Mouse (Mus musculus): ENCODE data around the gene Eda. TPM values are rescaled to one million over a fixed set of nuclear protein-coding genes. Genes with fewer than 3 reads are reported as not detected.
"Not testable (repeated sequence)": the region's sequence is repeated elsewhere in the genome, so short reads cannot be mapped to it uniquely, and the experiment has no call there.

Eda gene
- polyA plus RNA-seq, 1 experiment from 2014 or later, result 3.6 TPM

- WGBS, result 30% methylated on average over 6 of the region's 6 CpGs
Observed at GRCm38 (mm10) chrX:100392304-100392703, 416.9 kb downstream of the Eda start.

DNA sequence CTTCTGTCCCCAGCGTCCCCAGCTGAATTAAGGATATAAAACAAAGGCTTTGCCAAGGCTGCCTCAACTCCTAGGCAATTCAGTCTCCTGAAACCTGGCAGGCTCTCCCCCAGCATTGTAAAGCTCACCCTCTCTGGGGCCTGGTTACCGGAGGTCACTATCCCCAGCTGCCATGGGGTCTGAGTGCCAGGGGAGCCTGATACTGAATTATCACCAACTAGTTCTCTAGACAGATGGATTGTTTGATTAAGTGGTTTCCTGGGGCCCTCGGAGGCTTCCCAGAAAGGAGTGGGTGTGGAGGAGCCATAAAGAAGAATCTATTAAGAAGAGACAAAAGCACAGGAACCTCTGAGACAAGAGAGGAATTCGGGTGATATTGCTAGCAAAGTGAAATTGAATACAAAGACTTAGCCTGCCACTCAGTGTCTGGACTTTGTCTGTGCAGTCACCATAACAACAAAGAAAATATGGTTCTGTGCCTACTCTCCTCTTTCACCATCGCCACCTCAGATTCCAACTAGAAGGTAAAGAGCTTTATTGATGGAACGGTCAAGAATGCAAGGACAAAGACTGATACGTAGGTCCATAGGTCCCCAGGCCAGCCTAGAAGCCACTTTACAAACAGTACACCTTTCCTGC lies 418.9 kb downstream of the Eda start:
- H3K36me3 ChIP-seq (ENCODE audit: control insufficient read depth, insufficient read depth, low read length), result no peaks in the 10 kb centered on the region
- no peaks in the 10 kb centered on the region for H3K9me3 ChIP-seq (ENCODE audit: control insufficient read depth, low read depth, low read length)
- H3K4me3 ChIP-seq (ENCODE audit: low read depth, low read length), result no peak overlapping the region
- WGBS, result 65% methylated on average over 7 of the region's 7 CpGs
- no peak overlapping the region for H3K9ac ChIP-seq (replicated peaks; ENCODE audit: low read depth, low read length)
- no peak overlapping the region for H3K27ac ChIP-seq (ENCODE audit: low read length)
- H3K27me3 ChIP-seq (ENCODE audit: control insufficient read depth, insufficient read depth, low read length), result no peaks in the 10 kb centered on the region
- ATAC-seq (ENCODE audit: insufficient number of reproducible peaks, insufficient read depth, low FRiP score, low read depth), result no peak
- H3K4me1 ChIP-seq (ENCODE audit: control insufficient read depth, insufficient read depth, low read length), result no peaks in the 10 kb centered on the region
- H3K4me2 ChIP-seq (replicated peaks; ENCODE audit: low read depth, low read length), result no peak overlapping the region

More at GRCm38 (mm10) chrX:100392304-100392703, 416.9 kb downstream of the Eda start:
- no peak overlapping the region for H3K9ac ChIP-seq (replicated peaks; ENCODE audit: low read depth, low read length)
- H3K36me3 ChIP-seq (ENCODE audit: control insufficient read depth, insufficient read depth, low read length), result no peaks in the 10 kb centered on the region
- ATAC-seq (ENCODE audit: insufficient number of reproducible peaks, insufficient read depth, low FRiP score, low read depth), result no peak
- no peak overlapping the region for H3K4me2 ChIP-seq (replicated peaks; ENCODE audit: low read depth, low read length)
- no peaks in the 10 kb centered on the region for H3K4me1 ChIP-seq (ENCODE audit: control insufficient read depth, insufficient read depth, low read length)
- H3K27ac ChIP-seq (ENCODE audit: low read length), result no peak overlapping the region
- H3K4me3 ChIP-seq (ENCODE audit: low read depth, low read length), result no peak overlapping the region
- no peaks in the 10 kb centered on the region for H3K9me3 ChIP-seq (ENCODE audit: control insufficient read depth, low read depth, low read length)
- no peaks in the 10 kb centered on the region for H3K27me3 ChIP-seq (ENCODE audit: control insufficient read depth, insufficient read depth, low read length)

GRCm38 (mm10) chrX:100395026-100395425 lies 419.6 kb downstream of the Eda start:
- ATAC-seq (ENCODE audit: insufficient number of reproducible peaks, insufficient read depth, low FRiP score, low read depth), result no peak
- 87% methylated on average over 8 of the region's 8 CpGs for WGBS

GRCm38 (mm10) chrX:100400900-100401299 lies 425.5 kb downstream of the Eda start:
- no peaks in the 10 kb centered on the region for H3K27me3 ChIP-seq (ENCODE audit: control insufficient read depth, insufficient read depth, low read length)

More at GRCm38 (mm10) chrX:100395026-100395425, 419.6 kb downstream of the Eda start:
- Histone ChIP-seq H3K4me3 (ENCODE audit: low read depth, low read length) (no peak overlapping the region), H3K9ac (replicated peaks; ENCODE audit: low read depth, low read length) (no peak overlapping the region), H3K9me3 (ENCODE audit: control insufficient read depth, low read depth, low read length) (no peaks in the 10 kb centered on the region), H3K27me3 (ENCODE audit: control insufficient read depth, insufficient read depth, low read length) (no peaks in the 10 kb centered on the region), H3K36me3 (ENCODE audit: control insufficient read depth, insufficient read depth, low read length) (no peaks in the 10 kb centered on the region), H3K4me2 (replicated peaks; ENCODE audit: low read depth, low read length) (no peak overlapping the region), H3K4me1 (ENCODE audit: control insufficient read depth, insufficient read depth, low read length) (no peaks in the 10 kb centered on the region), H3K27ac (ENCODE audit: low read length) (no peak overlapping the region)

DNA sequence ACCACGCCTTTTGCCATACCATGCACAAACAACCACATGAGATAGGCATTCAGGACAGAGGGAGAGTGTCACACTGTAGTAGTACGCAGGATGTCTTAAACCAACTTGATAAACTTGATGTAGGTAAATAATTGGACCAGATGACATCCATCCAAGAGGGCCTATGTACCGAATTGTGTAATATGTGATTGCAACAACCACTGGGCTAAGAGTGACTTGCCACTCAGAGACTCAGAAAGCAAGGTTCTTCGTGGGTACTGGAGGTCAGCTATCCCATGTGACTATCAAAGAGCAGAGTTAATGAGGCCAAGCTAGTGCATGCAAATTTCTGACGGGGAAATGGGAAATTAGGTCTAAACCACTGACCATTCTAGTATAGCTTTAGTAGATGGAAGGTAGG lies 426.3 kb downstream of the Eda start:
- H3K4me3 ChIP-seq (ENCODE audit: low read depth, low read length), result no peak overlapping the region
- no peak for ATAC-seq (ENCODE audit: insufficient number of reproducible peaks, insufficient read depth, low FRiP score, low read depth)
- H3K27ac ChIP-seq (ENCODE audit: low read length), result no peak overlapping the region
- H3K4me1 ChIP-seq (ENCODE audit: control insufficient read depth, insufficient read depth, low read length), result no peaks in the 10 kb centered on the region
- WGBS, result 85% methylated on average over 5 of the region's 5 CpGs
- H3K36me3 ChIP-seq (ENCODE audit: control insufficient read depth, insufficient read depth, low read length), result no peaks in the 10 kb centered on the region
- H3K4me2 ChIP-seq (replicated peaks; ENCODE audit: low read depth, low read length), result no peak overlapping the region
- H3K9me3 ChIP-seq (ENCODE audit: control insufficient read depth, low read depth, low read length), result no peaks in the 10 kb centered on the region
- no peaks in the 10 kb centered on the region for H3K27me3 ChIP-seq (ENCODE audit: control insufficient read depth, insufficient read depth, low read length)
- H3K9ac ChIP-seq (replicated peaks; ENCODE audit: low read depth, low read length), result no peak overlapping the region

More at GRCm38 (mm10) chrX:100400900-100401299, 425.5 kb downstream of the Eda start:
- Histone ChIP-seq H3K9me3 (ENCODE audit: control insufficient read depth, low read depth, low read length) (no peaks in the 10 kb centered on the region), H3K4me3 (ENCODE audit: low read depth, low read length) (no peak overlapping the region), H3K36me3 (ENCODE audit: control insufficient read depth, insufficient read depth, low read length) (no peaks in the 10 kb centered on the region), H3K27ac (ENCODE audit: low read length) (no peak overlapping the region), H3K4me2 (replicated peaks; ENCODE audit: low read depth, low read length) (no peak overlapping the region), H3K4me1 (ENCODE audit: control insufficient read depth, insufficient read depth, low read length) (no peaks in the 10 kb centered on the region), H3K9ac (replicated peaks; ENCODE audit: low read depth, low read length) (no peak overlapping the region)
- no peak for ATAC-seq (ENCODE audit: insufficient number of reproducible peaks, insufficient read depth, low FRiP score, low read depth)

DNA sequence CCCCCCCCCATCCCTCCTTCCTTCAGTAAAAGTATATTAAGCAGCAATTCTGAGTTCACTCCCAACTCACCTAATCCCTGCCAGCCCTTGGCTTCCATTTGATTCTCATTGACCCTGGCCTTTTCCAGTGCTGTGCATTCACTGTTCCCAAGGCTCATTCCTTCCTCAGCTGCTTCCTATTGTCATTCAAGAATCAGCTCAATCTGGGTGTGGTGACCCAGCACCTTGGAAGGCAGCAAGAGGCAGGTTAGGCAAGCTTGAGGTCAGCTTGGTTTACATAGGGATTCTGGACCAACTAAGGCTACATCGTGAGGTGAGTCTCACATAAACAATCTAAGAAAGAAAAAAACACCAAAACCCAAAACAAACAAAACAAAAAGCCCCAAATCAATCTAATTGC lies 433.8 kb downstream of the Eda start:
- Histone ChIP-seq H3K27me3 (ENCODE audit: control insufficient read depth, insufficient read depth, low read length) (no peaks in the 10 kb centered on the region), H3K36me3 (ENCODE audit: control insufficient read depth, insufficient read depth, low read length) (no peaks in the 10 kb centered on the region), H3K9ac (replicated peaks; ENCODE audit: low read depth, low read length) (no peak overlapping the region), H3K4me2 (replicated peaks; ENCODE audit: low read depth, low read length) (no peak overlapping the region), H3K27ac (ENCODE audit: low read length) (no peak overlapping the region), H3K4me3 (ENCODE audit: low read depth, low read length) (no peak overlapping the region), H3K4me1 (ENCODE audit: control insufficient read depth, insufficient read depth, low read length) (no peaks in the 10 kb centered on the region), H3K9me3 (ENCODE audit: control insufficient read depth, low read depth, low read length) (no peaks in the 10 kb centered on the region)
- ATAC-seq (ENCODE audit: insufficient number of reproducible peaks, insufficient read depth, low FRiP score, low read depth), result no peak
- WGBS, result 61% methylated on average over 1 of the region's 1 CpGs

- Histone ChIP-seq H3K27ac (ENCODE audit: low read length) (no peak within 1 kb of the TSS), H3K9me3 (ENCODE audit: control insufficient read depth, low read depth, low read length) (no peaks in the 10 kb centered on the region), H3K4me2 (replicated peaks; ENCODE audit: low read depth, low read length) (no peak within 1 kb of the TSS), H3K4me3 (ENCODE audit: low read depth, low read length) (no peak within 1 kb of the TSS), H3K27me3 (ENCODE audit: control insufficient read depth, insufficient read depth, low read length) (no peaks in the 10 kb centered on the region), H3K36me3 (ENCODE audit: control insufficient read depth, insufficient read depth, low read length) (no peaks in the 10 kb centered on the region), H3K4me1 (ENCODE audit: control insufficient read depth, insufficient read depth, low read length) (no peaks in the 10 kb centered on the region), H3K9ac (replicated peaks; ENCODE audit: low read depth, low read length) (no peak within 1 kb of the TSS)
- no peak for ATAC-seq (ENCODE audit: insufficient number of reproducible peaks, insufficient read depth, low FRiP score, low read depth)
- 86% methylated on average over 21 of the region's 21 CpGs for WGBS
Observed at GRCm38 (mm10) chrX:100428693-100429092, 453.3 kb downstream of the Eda start, which contains the start of gene Otud6a. Gene Otud6a (plus strand): TSS chrX:100429013.

GRCm38 (mm10) chrX:100432311-100432710 lies 456.9 kb downstream of the Eda start:
- H3K9ac ChIP-seq (replicated peaks; ENCODE audit: low read depth, low read length), result no peak overlapping the region
- no peaks in the 10 kb centered on the region for H3K4me1 ChIP-seq (ENCODE audit: control insufficient read depth, insufficient read depth, low read length)
- H3K4me2 ChIP-seq (replicated peaks; ENCODE audit: low read depth, low read length), result no peak overlapping the region
- ATAC-seq (ENCODE audit: insufficient number of reproducible peaks, insufficient read depth, low FRiP score, low read depth), result no peak
- WGBS, result 54% methylated on average over 3 of the region's 3 CpGs
- H3K36me3 ChIP-seq (ENCODE audit: control insufficient read depth, insufficient read depth, low read length), result no peaks in the 10 kb centered on the region
- no peak overlapping the region for H3K27ac ChIP-seq (ENCODE audit: low read length)
- no peaks in the 10 kb centered on the region for H3K27me3 ChIP-seq (ENCODE audit: control insufficient read depth, insufficient read depth, low read length)
- no peaks in the 10 kb centered on the region for H3K9me3 ChIP-seq (ENCODE audit: control insufficient read depth, low read depth, low read length)
- H3K4me3 ChIP-seq (ENCODE audit: low read depth, low read length), result no peak overlapping the region

DNA sequence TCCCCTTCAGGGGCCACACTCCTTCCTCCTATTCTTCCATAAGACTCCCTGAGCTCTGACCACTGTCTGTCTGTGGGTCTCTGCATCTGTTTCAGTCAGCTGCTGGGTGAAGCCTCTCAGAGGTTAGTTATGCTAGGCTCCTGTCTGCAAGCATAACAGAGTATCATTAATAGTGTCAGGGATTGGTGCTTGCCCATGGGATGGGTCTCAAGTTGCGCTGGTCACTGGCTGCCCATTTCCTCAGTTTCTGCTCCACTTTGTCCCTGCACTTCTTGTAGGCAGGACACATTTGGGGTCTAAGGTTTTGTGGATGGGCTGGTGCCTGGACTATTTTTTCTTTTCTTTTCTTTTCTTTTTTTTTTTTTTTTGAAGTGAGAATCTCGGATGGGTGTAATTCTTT lies 467.2 kb downstream of the Eda start, which contains the start of gene Awat2:
TSS of gene Awat2 (minus strand) at position 101 of the 400 bp plus-strand sequence.
- not testable (repeated sequence) for ATAC-seq (ENCODE audit: insufficient number of reproducible peaks, insufficient read depth, low FRiP score, low read depth)
- 96% methylated on average over 2 of the region's 2 CpGs for WGBS

More for the DNA sequence above, 467.2 kb downstream of the Eda start, which contains the start of gene Awat2:
- H3K4me2 ChIP-seq (replicated peaks; ENCODE audit: low read depth, low read length); H3K9ac ChIP-seq (replicated peaks; ENCODE audit: low read depth, low read length); H3K36me3 ChIP-seq (ENCODE audit: control insufficient read depth, insufficient read depth, low read length); H3K9me3 ChIP-seq (ENCODE audit: control insufficient read depth, low read depth, low read length); H3K4me3 ChIP-seq (ENCODE audit: low read depth, low read length); H3K4me1 ChIP-seq (ENCODE audit: control insufficient read depth, insufficient read depth, low read length); H3K27ac ChIP-seq (ENCODE audit: low read length); H3K27me3 ChIP-seq (ENCODE audit: control insufficient read depth, insufficient read depth, low read length): not testable (repeated sequence)
